Mouse (Mus musculus): ENCODE measurements around the gene Trp53rka. TPM values are rescaled to one million over a fixed set of nuclear protein-coding genes. Genes with fewer than 3 reads are reported as not detected.
A peak's percentile ranks its signal among the peaks of the same experiment; 100 is the strongest.

Gene Trp53rka
- polyA plus RNA-seq, 1 experiment = 15.5 TPM

DNA sequence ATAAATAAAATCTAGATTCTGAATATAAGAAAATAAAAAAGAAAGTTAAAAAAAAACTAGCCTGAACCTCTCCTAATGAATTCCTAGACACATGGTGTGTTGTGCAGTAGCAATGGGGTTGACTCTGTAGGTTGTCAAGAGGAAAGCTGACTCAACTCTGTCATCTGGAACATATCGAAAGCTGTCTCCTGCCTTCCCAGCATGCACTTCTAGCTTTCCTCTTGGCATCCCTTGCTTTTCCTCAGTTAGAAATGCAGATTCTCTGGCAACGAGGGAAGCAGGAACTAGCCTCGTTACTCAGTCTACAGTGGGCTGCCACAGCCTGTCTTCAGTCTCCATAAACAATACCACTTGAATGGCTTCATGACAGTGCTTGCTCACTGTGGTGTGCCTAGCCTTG lies 7.3 kb downstream of the Trp53rka start:
- no peaks in the 10 kb centered on the region for H3K36me3 ChIP-seq (ENCODE audit: control insufficient read depth, insufficient read depth, low read length)
- H3K27ac ChIP-seq (ENCODE audit: insufficient read depth, low read depth, low read length) = no peak overlapping the region
- DNase-seq = no peak
- H3K27me3 ChIP-seq (replicated peaks; ENCODE audit: control insufficient read depth, insufficient read depth, low read length) = no peaks in the 10 kb centered on the region
- WGBS = 70% methylated on average over 3 of the region's 3 CpGs
- H3K4me3 ChIP-seq (ENCODE audit: insufficient read depth, low read depth, low read length) = no peak overlapping the region
- peaks cover 3% of the 10 kb centered on the region; the same call in 1 of the 2 replicates for H3K4me1 ChIP-seq (ENCODE audit: control insufficient read depth, insufficient read depth, low read length)
- TF ChIP-seq CTCF (conservative IDR thresholded peaks at IDR 0.05; ENCODE audit: insufficient read depth, insufficient read length, low read depth, low read length) = no peak
- no peak for TF ChIP-seq POLR2A (IDR thresholded peaks at IDR 0.05; ENCODE audit: low read depth, low read length)

- no peak for DNase-seq
- no peaks in the 10 kb centered on the region for H3K27me3 ChIP-seq (replicated peaks; ENCODE audit: control insufficient read depth, insufficient read depth, low read length)
- H3K4me1 ChIP-seq (ENCODE audit: control insufficient read depth, insufficient read depth, low read length) = peaks cover 3% of the 10 kb centered on the region; the same call in 1 of the 2 replicates
- H3K4me3 ChIP-seq (ENCODE audit: insufficient read depth, low read depth, low read length) = no peak overlapping the region
- TF ChIP-seq POLR2A (IDR thresholded peaks at IDR 0.05; ENCODE audit: low read depth, low read length) (no peak), CTCF (conservative IDR thresholded peaks at IDR 0.05; ENCODE audit: insufficient read depth, insufficient read length, low read depth, low read length) (no peak)
- WGBS = 59% methylated on average over 6 of the region's 6 CpGs
- H3K36me3 ChIP-seq (ENCODE audit: control insufficient read depth, insufficient read depth, low read length) = no peaks in the 10 kb centered on the region
- H3K27ac ChIP-seq (ENCODE audit: insufficient read depth, low read depth, low read length) = no peak overlapping the region
Observed at GRCm38 (mm10) chr2:165484152-165484551, 9.0 kb downstream of the Trp53rka start.

GRCm38 (mm10) chr2:165482003-165482402 lies 11.1 kb downstream of the Trp53rka start:
- Histone ChIP-seq H3K36me3 (ENCODE audit: control insufficient read depth, insufficient read depth, low read length) (no peaks in the 10 kb centered on the region), H3K27ac (ENCODE audit: insufficient read depth, low read depth, low read length) (no peak overlapping the region), H3K4me3 (ENCODE audit: insufficient read depth, low read depth, low read length) (no peak overlapping the region), H3K27me3 (replicated peaks; ENCODE audit: control insufficient read depth, insufficient read depth, low read length) (no peaks in the 10 kb centered on the region), H3K4me1 (ENCODE audit: control insufficient read depth, insufficient read depth, low read length) (peaks cover 2% of the 10 kb centered on the region; the same call in 1 of the 2 replicates)
- no peak for DNase-seq
- TF ChIP-seq CTCF (conservative IDR thresholded peaks at IDR 0.05; ENCODE audit: insufficient read depth, insufficient read length, low read depth, low read length) (no peak), POLR2A (IDR thresholded peaks at IDR 0.05; ENCODE audit: low read depth, low read length) (no peak)
- 63% methylated on average over 8 of the region's 8 CpGs for WGBS

DNA sequence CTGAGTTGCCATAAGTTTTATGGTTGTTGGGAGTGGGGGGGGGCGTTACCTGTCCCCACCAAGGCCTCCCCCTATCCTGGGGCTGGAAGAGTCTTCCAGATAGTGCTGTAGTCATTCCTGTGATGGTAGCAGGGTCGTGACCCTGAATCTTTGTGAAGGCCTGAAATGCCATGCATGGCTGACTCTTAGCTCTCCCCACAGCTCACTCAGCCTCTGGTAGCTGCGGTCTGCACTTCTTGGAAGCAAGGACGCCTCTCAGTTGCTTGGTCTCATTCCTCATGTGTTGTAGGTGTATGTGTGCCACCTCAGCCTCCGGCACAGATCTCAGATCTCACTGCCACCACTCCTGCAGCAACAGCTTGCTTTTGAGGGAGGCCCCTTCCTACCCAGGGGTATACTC lies 17.3 kb downstream of the Trp53rka start:
- H3K4me1 ChIP-seq (ENCODE audit: control insufficient read depth, insufficient read depth, low read length) = peaks cover 8% of the 10 kb centered on the region; the same call in 1 of the 2 replicates
- H3K27ac ChIP-seq (ENCODE audit: insufficient read depth, low read depth, low read length) = peak overlapping the region; percentile 22; the same call in 1 of the 2 replicates
- 41% methylated on average over 5 of the region's 5 CpGs for WGBS
- no peaks in the 10 kb centered on the region for H3K27me3 ChIP-seq (replicated peaks; ENCODE audit: control insufficient read depth, insufficient read depth, low read length)
- DNase-seq = peak; percentile 50
- TF ChIP-seq CTCF (conservative IDR thresholded peaks at IDR 0.05; ENCODE audit: insufficient read depth, insufficient read length, low read depth, low read length) = no peak
- no peak for TF ChIP-seq POLR2A (IDR thresholded peaks at IDR 0.05; ENCODE audit: low read depth, low read length)
- H3K36me3 ChIP-seq (ENCODE audit: control insufficient read depth, insufficient read depth, low read length) = no peaks in the 10 kb centered on the region
- H3K4me3 ChIP-seq (ENCODE audit: insufficient read depth, low read depth, low read length) = no peak overlapping the region

- H3K4me3 ChIP-seq (ENCODE audit: insufficient read depth, low read depth, low read length) = no peak overlapping the region
- H3K4me1 ChIP-seq (ENCODE audit: control insufficient read depth, insufficient read depth, low read length) = peaks cover 8% of the 10 kb centered on the region; the same call in 1 of the 2 replicates
- no peaks in the 10 kb centered on the region for H3K36me3 ChIP-seq (ENCODE audit: control insufficient read depth, insufficient read depth, low read length)
- TF ChIP-seq POLR2A (IDR thresholded peaks at IDR 0.05; ENCODE audit: low read depth, low read length) = no peak
- TF ChIP-seq CTCF (conservative IDR thresholded peaks at IDR 0.05; ENCODE audit: insufficient read depth, insufficient read length, low read depth, low read length) = no peak
- H3K27me3 ChIP-seq (replicated peaks; ENCODE audit: control insufficient read depth, insufficient read depth, low read length) = no peaks in the 10 kb centered on the region
- H3K27ac ChIP-seq (ENCODE audit: insufficient read depth, low read depth, low read length) = peak overlapping the region; percentile 22; the same call in 1 of the 2 replicates
- WGBS = 57% methylated on average over 7 of the region's 7 CpGs
- peak; percentile 55 for DNase-seq
Observed at GRCm38 (mm10) chr2:165475412-165475811, 17.7 kb downstream of the Trp53rka start.

GRCm38 (mm10) chr2:165473003-165473402 lies 20.1 kb downstream of the Trp53rka start, which contains the start of gene Slc13a3:
TSS of gene Slc13a3 (minus strand) at chr2:165473230.
- Histone ChIP-seq H3K4me1 (ENCODE audit: control insufficient read depth, insufficient read depth, low read length) (peaks cover 8% of the 10 kb centered on the region; the same call in 1 of the 2 replicates), H3K36me3 (ENCODE audit: control insufficient read depth, insufficient read depth, low read length) (no peaks in the 10 kb centered on the region), H3K27ac (ENCODE audit: insufficient read depth, low read depth, low read length) (peak within 1 kb of the TSS; percentile 78), H3K4me3 (ENCODE audit: insufficient read depth, low read depth, low read length) (peak within 1 kb of the TSS; percentile 53), H3K27me3 (replicated peaks; ENCODE audit: control insufficient read depth, insufficient read depth, low read length) (no peaks in the 10 kb centered on the region)
- TF ChIP-seq CTCF (conservative IDR thresholded peaks at IDR 0.05; ENCODE audit: insufficient read depth, insufficient read length, low read depth, low read length) (no peak), POLR2A (IDR thresholded peaks at IDR 0.05; ENCODE audit: low read depth, low read length) (peak; percentile 52)
- peak; percentile 73 for DNase-seq
- 4% methylated on average over 35 of the region's 35 CpGs for WGBS

DNA sequence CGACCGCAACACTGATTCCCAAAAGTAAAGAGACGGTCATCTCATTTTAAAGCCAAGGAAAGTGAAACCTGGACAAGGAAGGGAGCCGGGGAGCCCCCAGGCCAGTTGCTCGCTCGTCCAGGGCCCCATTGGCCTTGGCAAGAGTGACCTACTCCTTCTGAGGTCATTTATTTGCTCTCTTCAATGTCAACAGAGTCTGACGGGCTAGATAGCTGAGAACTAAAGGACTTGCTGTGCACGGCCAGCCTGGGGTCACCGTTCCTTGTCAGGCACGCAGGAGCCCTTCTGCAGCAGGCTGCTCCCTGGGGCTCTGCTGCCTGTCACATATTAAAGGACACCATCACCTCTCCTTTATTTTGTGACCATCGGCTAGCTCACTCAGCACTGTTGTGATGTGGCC lies 21.2 kb downstream of the Trp53rka start:
- no peak for DNase-seq

More for the DNA sequence above, 21.2 kb downstream of the Trp53rka start:
- no peak for TF ChIP-seq CTCF (conservative IDR thresholded peaks at IDR 0.05; ENCODE audit: insufficient read depth, insufficient read length, low read depth, low read length)
- no peak for TF ChIP-seq POLR2A (IDR thresholded peaks at IDR 0.05; ENCODE audit: low read depth, low read length)
- H3K27ac ChIP-seq (ENCODE audit: insufficient read depth, low read depth, low read length) = peak overlapping the region; percentile 78
- peak overlapping the region; percentile 53 for H3K4me3 ChIP-seq (ENCODE audit: insufficient read depth, low read depth, low read length)
- H3K36me3 ChIP-seq (ENCODE audit: control insufficient read depth, insufficient read depth, low read length) = no peaks in the 10 kb centered on the region
- H3K4me1 ChIP-seq (ENCODE audit: control insufficient read depth, insufficient read depth, low read length) = peaks cover 8% of the 10 kb centered on the region; the same call in 1 of the 2 replicates
- WGBS = 64% methylated on average over 11 of the region's 11 CpGs
- no peaks in the 10 kb centered on the region for H3K27me3 ChIP-seq (replicated peaks; ENCODE audit: control insufficient read depth, insufficient read depth, low read length)

Measured in kidney, adult 2 months (tissue).